Mouse (Mus musculus): ENCODE results near the gene Ppox. TPM values are rescaled to one million over a fixed set of nuclear protein-coding genes. Genes with fewer than 3 reads are reported as not detected.

The Ppox gene
- 169 and 176 TPM in 2 replicates for polyA plus RNA-seq (2012; ENCODE audit: low replicate concordance)

DNA sequence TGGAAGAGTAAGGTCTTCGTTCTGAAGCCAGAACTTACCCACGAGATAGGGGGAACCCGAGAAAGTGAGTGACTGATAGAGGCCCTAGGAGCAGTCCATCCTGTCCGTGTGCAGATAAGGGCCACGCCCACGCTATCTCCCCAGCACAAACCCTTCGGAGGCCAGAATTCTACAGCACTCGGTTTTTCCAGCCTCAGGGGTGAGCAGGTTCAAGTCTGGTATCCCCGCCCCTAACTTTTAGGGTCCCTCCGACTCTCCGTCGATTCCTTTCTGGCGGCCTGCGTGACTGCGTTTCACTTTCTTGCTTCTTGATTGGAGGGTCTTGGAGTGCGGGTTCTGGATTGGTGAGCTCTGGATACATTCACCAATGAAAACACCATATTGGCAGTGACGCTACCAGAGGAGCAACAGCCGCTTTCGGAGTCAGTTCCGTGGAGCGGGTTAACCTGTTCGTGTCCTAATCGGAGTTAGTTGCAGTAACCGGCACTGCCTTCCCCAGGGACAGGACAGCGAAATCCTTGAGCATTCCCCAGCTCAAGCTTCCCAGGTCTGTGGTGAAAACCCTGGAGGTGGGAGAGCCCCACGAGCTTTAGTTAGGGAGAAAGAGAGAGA lies at the start of gene Ppox:
Gene Ppox, minus strand, starts transcription at position 271 of the 612 bp plus-strand sequence.

GRCm38 (mm10) chr1:171328839-171329432 lies 48.0 kb upstream of the Ppox start, which contains the start of gene Dedd:
TSS of gene Dedd (plus strand) at chr1:171329145.

DNA sequence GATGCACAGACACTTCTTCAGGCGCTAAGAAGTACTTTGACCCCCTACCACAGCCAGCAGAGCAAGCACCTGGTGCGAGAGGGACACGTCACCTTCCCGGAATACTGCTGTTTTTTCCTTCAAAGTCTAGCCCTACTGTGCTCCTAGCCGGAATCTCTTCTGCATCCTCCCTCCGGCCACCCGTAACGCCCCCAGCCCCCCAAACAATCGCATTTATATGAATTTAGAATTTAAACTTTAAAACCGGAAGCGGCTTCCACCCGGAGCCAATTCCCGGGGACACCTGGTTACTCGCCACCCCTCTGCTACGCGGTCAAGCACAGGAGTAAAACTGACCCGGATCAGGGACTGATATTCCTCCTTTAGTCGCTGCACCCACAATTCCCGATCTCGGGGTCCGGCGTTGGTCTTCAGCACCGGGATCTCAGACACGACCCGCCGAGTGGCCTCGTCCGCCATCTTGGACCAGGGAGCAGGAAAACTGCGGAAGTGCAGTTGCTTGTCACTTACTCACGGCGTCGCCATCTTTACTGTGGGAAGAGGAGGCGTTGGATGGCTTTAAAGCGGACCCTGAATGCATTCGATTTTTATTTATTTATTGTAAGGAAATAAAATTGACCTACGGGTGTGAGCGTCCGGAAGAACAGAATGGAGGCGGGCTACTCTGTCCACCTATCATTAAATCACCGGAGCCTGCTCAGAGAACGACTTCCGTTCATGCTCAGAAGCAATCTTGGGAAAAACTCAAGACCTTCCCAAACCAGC lies 13.5 kb upstream of the Ppox start, which contains the start of gene Ufc1:
Gene Ufc1, minus strand, starts transcription at position 727 of the 765 bp plus-strand sequence.

GRCm38 (mm10) chr1:171287136-171288081 lies 6.4 kb upstream of the Ppox start, which contains the start of gene Usp21:
TSS of gene Usp21 (minus strand) at chr1:171287991.

DNA sequence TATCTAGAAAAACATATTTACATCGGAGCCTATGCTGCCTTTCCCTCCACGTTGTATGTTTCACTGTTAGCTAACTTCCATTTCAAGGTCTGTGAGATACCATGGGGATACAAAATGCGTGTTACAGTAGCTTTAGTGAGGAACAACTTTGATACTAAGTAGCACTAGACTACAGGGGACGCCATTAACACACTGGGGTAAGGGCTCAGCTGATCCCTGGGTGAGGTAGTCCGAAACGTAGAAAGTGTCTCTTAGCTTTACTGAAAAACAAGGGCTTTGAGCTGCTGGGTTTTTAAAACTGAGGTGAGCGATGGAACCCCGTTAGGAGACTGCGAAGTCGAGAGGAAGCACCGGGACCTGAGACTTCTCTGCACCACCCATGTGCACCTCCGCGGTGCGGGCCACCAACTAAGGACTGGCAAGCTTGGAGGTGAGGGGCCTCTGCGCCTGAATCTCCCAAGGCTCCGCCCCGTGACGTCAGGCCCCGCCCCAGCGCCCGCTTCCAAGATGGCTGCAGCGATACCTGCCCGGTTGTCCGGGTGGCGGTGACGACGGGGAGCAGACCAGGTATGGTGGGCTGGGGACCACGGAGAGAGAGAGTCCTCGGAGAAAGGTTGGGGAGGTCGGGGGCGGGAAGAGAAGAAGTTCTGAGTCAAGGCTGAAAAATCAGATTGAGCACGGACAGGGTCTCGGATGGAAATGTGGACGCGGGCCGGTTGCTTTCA lies 11.0 kb downstream of the Ppox start, which contains the start of gene B4galt3:
Gene B4galt3, plus strand, starts transcription at position 481 of the 725 bp plus-strand sequence.

GRCm38 (mm10) chr1:171250680-171251593 lies 30.0 kb downstream of the Ppox start, which contains the start of gene Ndufs2:
TSS of gene Ndufs2 (minus strand) at chr1:171251388.

DNA sequence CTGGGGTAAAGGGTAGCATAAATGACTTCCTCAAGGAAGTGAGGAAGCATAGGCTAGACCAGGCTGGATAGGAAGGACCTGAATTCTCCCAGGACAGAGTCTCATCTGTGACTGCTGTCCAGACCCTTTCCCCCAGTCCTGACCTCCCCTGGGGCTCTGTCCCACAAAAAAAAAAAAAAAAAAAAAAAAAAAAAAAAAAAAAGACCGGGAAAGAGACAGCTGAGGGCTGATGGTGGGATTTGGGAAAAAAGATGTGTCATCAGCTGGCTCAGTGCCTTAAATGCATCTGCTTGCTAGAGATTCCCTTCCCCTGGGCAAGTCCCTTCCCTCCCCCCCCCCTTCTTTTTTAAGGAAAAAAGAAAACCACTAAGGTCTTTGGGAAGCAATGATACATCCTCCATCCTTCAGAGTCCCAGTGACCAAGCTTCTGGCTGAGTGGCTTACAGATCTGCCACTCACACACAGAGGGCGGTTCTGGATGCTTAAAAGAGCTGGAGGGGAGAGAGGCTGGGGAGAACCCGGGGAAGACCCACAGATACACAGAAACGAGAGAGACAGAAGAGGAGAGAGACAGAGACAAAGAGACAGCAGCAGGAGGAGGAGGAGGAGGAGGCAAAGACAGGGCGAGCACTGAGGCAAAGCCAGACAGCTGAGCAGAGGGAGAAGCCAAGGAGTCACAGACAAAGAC lies 30.9 kb downstream of the Ppox start, which contains the start of gene Adamts4:
Gene Adamts4, plus strand, starts transcription at position 509 of the 688 bp plus-strand sequence.

GRCm38 (mm10) chr1:171234126-171234525 lies 46.9 kb downstream of the Ppox start, which contains the start of gene Fcer1g:
TSS of gene Fcer1g (minus strand) at chr1:171234365.

Other genes with a start within 250 kb of the Ppox start
- 1.6 and 2.1 TPM in 2 replicates for gene Fcgr3, start 216.3 kb downstream of the Ppox start, polyA plus RNA-seq (2012; ENCODE audit: low replicate concordance)
- 0.93 and 2.2 TPM in 2 replicates for gene Cfap126, start 167.3 kb downstream of the Ppox start, polyA plus RNA-seq (2012; ENCODE audit: low replicate concordance)
- 3.4 and 36.9 TPM in 2 replicates for gene Sdhc, start 130.6 kb downstream of the Ppox start, polyA plus RNA-seq (2012; ENCODE audit: low replicate concordance)
- not detected in 2 replicates for gene Mpz, start 130.5 kb downstream of the Ppox start, polyA plus RNA-seq (2012; ENCODE audit: low replicate concordance)
- gene Pcp4l1, start 84.9 kb downstream of the Ppox start, polyA plus RNA-seq (2012; ENCODE audit: low replicate concordance) = 0.62 and 0.98 TPM in 2 replicates
- gene Nr1i3, start 67.2 kb downstream of the Ppox start, polyA plus RNA-seq (2012; ENCODE audit: low replicate concordance) = not detected in 2 replicates
- 26.4 and 37.3 TPM in 2 replicates for gene Tomm40l, start 58.7 kb downstream of the Ppox start, polyA plus RNA-seq (2012; ENCODE audit: low replicate concordance)
- gene Apoa2, start 56.1 kb downstream of the Ppox start, polyA plus RNA-seq (2012; ENCODE audit: low replicate concordance) = not detected in 2 replicates
- 4.7 and 8.4 TPM in 2 replicates for gene Fcer1g, start 46.8 kb downstream of the Ppox start, polyA plus RNA-seq (2012; ENCODE audit: low replicate concordance)
- gene Adamts4, start 30.8 kb downstream of the Ppox start, polyA plus RNA-seq (2012; ENCODE audit: low replicate concordance) = 0.84 and 2.4 TPM in 2 replicates
- gene Ndufs2, start 29.8 kb downstream of the Ppox start, polyA plus RNA-seq (2012; ENCODE audit: low replicate concordance) = 38.4 and 41.1 TPM in 2 replicates
- 42.5 and 71.9 TPM in 2 replicates for gene B4galt3, start 10.9 kb downstream of the Ppox start, polyA plus RNA-seq (2012; ENCODE audit: low replicate concordance)
- gene Usp21, start 6.8 kb upstream of the Ppox start, polyA plus RNA-seq (2012; ENCODE audit: low replicate concordance) = 127 and 157 TPM in 2 replicates
- 14.2 and 23.6 TPM in 2 replicates for gene Ufc1, start 13.8 kb upstream of the Ppox start, polyA plus RNA-seq (2012; ENCODE audit: low replicate concordance)
- 5.3 and 15.7 TPM in 2 replicates for gene Dedd, start 48.0 kb upstream of the Ppox start, polyA plus RNA-seq (2012; ENCODE audit: low replicate concordance)
- 4.9 and 11.5 TPM in 2 replicates for gene Nit1, start 64.5 kb upstream of the Ppox start, polyA plus RNA-seq (2012; ENCODE audit: low replicate concordance)
- gene Pfdn2, start 64.5 kb upstream of the Ppox start, polyA plus RNA-seq (2012; ENCODE audit: low replicate concordance) = 5.4 and 7.4 TPM in 2 replicates
- gene Klhdc9, start 79.6 kb upstream of the Ppox start, polyA plus RNA-seq (2012; ENCODE audit: low replicate concordance) = 0.22 and 0.81 TPM in 2 replicates
- 0.87 and 1.1 TPM in 2 replicates for gene Nectin4, start 88.9 kb upstream of the Ppox start, polyA plus RNA-seq (2012; ENCODE audit: low replicate concordance)
- 30.2 and 30.6 TPM in 2 replicates for gene Arhgap30, start 107.8 kb upstream of the Ppox start, polyA plus RNA-seq (2012; ENCODE audit: low replicate concordance)
- 16.5 and 28.1 TPM in 2 replicates for gene Usf1, start 130.1 kb upstream of the Ppox start, polyA plus RNA-seq (2012; ENCODE audit: low replicate concordance)
- not detected in 2 replicates for gene Tstd1, start 137.7 kb upstream of the Ppox start, polyA plus RNA-seq (2012; ENCODE audit: low replicate concordance)
- gene F11r, start 156.3 kb upstream of the Ppox start, polyA plus RNA-seq (2012; ENCODE audit: low replicate concordance) = 0.45 and 8.3 TPM in 2 replicates
- gene Alyref2, start 222.3 kb upstream of the Ppox start, polyA plus RNA-seq (2012; ENCODE audit: low replicate concordance) = 5.6 and 7.1 TPM in 2 replicates